Mouse (Mus musculus) forebrain, embryonic 16.5 days (tissue): ENCODE measurements around the gene Atp6ap1l. TPM values are rescaled to one million over a fixed set of nuclear protein-coding genes. Genes with fewer than 3 reads are reported as not detected.
A peak's percentile ranks its signal among the peaks of the same experiment; 100 is the strongest.
"Not testable (repeated sequence)": the region's sequence is repeated elsewhere in the genome, so short reads cannot be mapped to it uniquely, and the experiment has no call there.

Source experiments
- ATAC-seq: fragments of 200-750 bp; cut with Nextera tagmentation; 2 replicates; pipeline ENCODE4 v1.8.0; 2017; ENCODE audit warnings: mild to moderate bottlenecking, moderate library complexity
- H3K27ac ChIP-seq: fragments of 300-500 bp; sonication (generic); 2 replicates; pipeline ENCODE4 v1.5.1; 2014; ENCODE audit warnings: low read length, control low read depth
- H3K27me3 ChIP-seq: fragments of 300-500 bp; sonication (generic); replicated peaks from 2 replicates; pipeline ENCODE4 v1.6.1; 2014; ENCODE audit warnings: low read length; ENCODE audit not compliant: control insufficient read depth, insufficient read depth
- H3K36me3 ChIP-seq: fragments of 300-500 bp; sonication (generic); 2 replicates; pipeline ENCODE4 v1.6.1; 2014; ENCODE audit not compliant: control insufficient read depth, insufficient read depth
- H3K4me1 ChIP-seq: fragments of 300-500 bp; sonication (generic); replicated peaks from 2 replicates; pipeline ENCODE4 v1.6.1; 2014; ENCODE audit warnings: low read length; ENCODE audit not compliant: control insufficient read depth, insufficient read depth
- H3K4me2 ChIP-seq: fragments of 300-500 bp; sonication (generic); 2 replicates; pipeline ENCODE4 v1.6.1; 2014; ENCODE audit warnings: mild to moderate bottlenecking, low read length, control low read depth
- H3K4me3 ChIP-seq: fragments of 300-500 bp; sonication (generic); replicated peaks from 2 replicates; pipeline ENCODE4 v1.5.1; 2014; ENCODE audit warnings: mild to moderate bottlenecking, low read length, control low read depth
- H3K9ac ChIP-seq: fragments of 300-500 bp; sonication (generic); replicated peaks from 2 replicates; pipeline ENCODE4 v1.6.1; 2014; ENCODE audit warnings: low read depth, low read length, control low read depth
- H3K9me3 ChIP-seq: fragments of 300-500 bp; sonication (generic); 2 replicates; pipeline ENCODE4 v1.6.1; 2016; ENCODE audit warnings: low read length; ENCODE audit not compliant: control insufficient read depth
- WGBS: fragments of 180-500 bp; shearing (Covaris S2); extraction: QIAGEN DNeasy Blood & Tissue Kit; methylation state at CpG from one replicate; pipeline ENCODE4 v1.1.7; 2014; 5-methylcytosine and 5-hydroxymethylcytosine counted together
- polyA plus RNA-seq: library from polyadenylated mRNA; unstranded; fragments of >200 nt; fragmentation: Nextera tagmentation; extraction: Ambion mirVana; gene quantifications from 2 replicates; pipeline ENCODE4 v1.2.1, GENCODE M21; 2015

Gene Atp6ap1l
- 4.2 and 4.3 TPM in 2 replicates for polyA plus RNA-seq

GRCm38 (mm10) chr13:90905176-90905575, at the start of gene Atp6ap1l:
TSS of gene Atp6ap1l (minus strand) at chr13:90905355.
- ATAC-seq, result peak; percentile 25; the same call in 1 of the 2 replicates
- no peak within 1 kb of the TSS for H3K4me2 ChIP-seq
- no peaks in the 10 kb centered on the region for H3K9me3 ChIP-seq
- WGBS, result 85% methylated on average over 5 of the region's 5 CpGs
- H3K36me3 ChIP-seq, result no peaks in the 10 kb centered on the region
- H3K27ac ChIP-seq, result no peak within 1 kb of the TSS
- H3K4me1 ChIP-seq, result no peaks in the 10 kb centered on the region
- H3K4me3 ChIP-seq, result no peak within 1 kb of the TSS
- no peaks in the 10 kb centered on the region for H3K27me3 ChIP-seq
- H3K9ac ChIP-seq, result no peak within 1 kb of the TSS

DNA sequence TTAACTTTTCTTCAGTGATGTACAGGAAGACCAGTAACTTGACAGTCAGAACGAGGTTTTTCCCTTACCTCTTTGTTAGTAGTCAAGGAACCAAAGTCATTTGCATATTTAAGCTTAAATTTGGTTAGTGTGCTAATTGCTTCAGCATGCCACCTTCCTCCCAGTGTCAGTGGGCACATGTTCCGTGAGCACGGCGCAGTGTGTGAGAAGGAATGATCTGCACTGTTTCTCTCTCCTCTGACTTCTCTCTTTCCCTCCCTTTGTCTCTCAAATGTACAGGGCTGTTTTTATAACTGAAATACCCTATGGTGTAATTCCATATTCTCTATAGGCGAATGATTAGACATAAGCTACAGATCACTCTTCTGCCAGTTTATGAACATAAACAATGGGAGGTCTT, 34.4 kb upstream of the Atp6ap1l start:
- Histone ChIP-seq H3K9me3 (no peaks in the 10 kb centered on the region), H3K4me2 (no peak overlapping the region), H3K27ac (no peak overlapping the region), H3K36me3 (no peaks in the 10 kb centered on the region), H3K4me1 (no peaks in the 10 kb centered on the region), H3K27me3 (no peaks in the 10 kb centered on the region), H3K9ac (no peak overlapping the region), H3K4me3 (no peak overlapping the region)
- ATAC-seq, result no peak
- 59% methylated on average over 5 of the region's 5 CpGs for WGBS

GRCm38 (mm10) chr13:90939192-90939591, 34.0 kb upstream of the Atp6ap1l start:
- no peaks in the 10 kb centered on the region for H3K36me3 ChIP-seq
- H3K4me2 ChIP-seq, result no peak overlapping the region
- no peak overlapping the region for H3K9ac ChIP-seq
- no peaks in the 10 kb centered on the region for H3K9me3 ChIP-seq
- no peak overlapping the region for H3K27ac ChIP-seq
- H3K4me1 ChIP-seq, result no peaks in the 10 kb centered on the region
- WGBS, result 67% methylated on average over 6 of the region's 6 CpGs
- ATAC-seq, result no peak
- H3K27me3 ChIP-seq, result no peaks in the 10 kb centered on the region
- no peak overlapping the region for H3K4me3 ChIP-seq

DNA sequence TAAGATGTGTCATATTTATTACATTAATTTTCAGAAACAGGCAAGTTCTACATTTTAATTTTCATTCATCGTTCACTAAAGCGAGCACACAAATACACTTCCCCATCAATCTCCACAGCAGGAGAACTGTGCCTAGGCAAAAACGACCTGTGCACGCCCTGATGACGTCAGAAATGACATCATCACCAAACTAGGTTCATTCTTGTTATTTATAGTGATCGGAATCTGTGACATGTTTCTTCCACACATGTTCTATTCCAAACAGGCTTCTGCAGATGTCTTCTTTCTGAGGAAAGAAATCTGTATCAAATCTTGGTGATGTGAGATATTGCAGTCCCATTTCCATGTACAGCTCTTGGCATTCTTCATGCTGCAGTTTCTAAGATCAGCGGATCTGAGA, 30.7 kb upstream of the Atp6ap1l start:
- 84% methylated on average over 7 of the region's 7 CpGs for WGBS
- no peak for ATAC-seq
- H3K4me1 ChIP-seq, result no peaks in the 10 kb centered on the region

GRCm38 (mm10) chr13:90933256-90933655, 28.1 kb upstream of the Atp6ap1l start:
- no peak overlapping the region for H3K27ac ChIP-seq
- no peak for ATAC-seq
- 46% methylated on average over 3 of the region's 3 CpGs for WGBS
- H3K4me1 ChIP-seq, result no peaks in the 10 kb centered on the region
- no peaks in the 10 kb centered on the region; the same call in 1 of the 2 replicates for H3K36me3 ChIP-seq
- H3K4me2 ChIP-seq, result no peak overlapping the region
- H3K9ac ChIP-seq, result no peak overlapping the region
- H3K4me3 ChIP-seq, result no peak overlapping the region
- no peaks in the 10 kb centered on the region for H3K9me3 ChIP-seq
- H3K27me3 ChIP-seq, result no peaks in the 10 kb centered on the region

More for the DNA sequence above, 30.7 kb upstream of the Atp6ap1l start:
- Histone ChIP-seq H3K4me2 (no peak overlapping the region), H3K9ac (no peak overlapping the region), H3K27ac (no peak overlapping the region), H3K9me3 (no peaks in the 10 kb centered on the region), H3K4me3 (no peak overlapping the region), H3K36me3 (no peaks in the 10 kb centered on the region), H3K27me3 (no peaks in the 10 kb centered on the region)

GRCm38 (mm10) chr13:90929847-90930246, 24.7 kb upstream of the Atp6ap1l start:
- Histone ChIP-seq H3K4me2 (no peak overlapping the region), H3K27ac (no peak overlapping the region), H3K27me3 (no peaks in the 10 kb centered on the region), H3K9me3 (no peaks in the 10 kb centered on the region), H3K9ac (no peak overlapping the region), H3K36me3 (peaks cover 10% of the 10 kb centered on the region), H3K4me3 (no peak overlapping the region), H3K4me1 (no peaks in the 10 kb centered on the region)
- 22% methylated on average over 5 of the region's 5 CpGs for WGBS
- ATAC-seq, result peak; percentile 73

- H3K4me1 ChIP-seq, H3K4me3 ChIP-seq, H3K9me3 ChIP-seq, H3K27me3 ChIP-seq, H3K9ac ChIP-seq, H3K27ac ChIP-seq, ATAC-seq, H3K4me2 ChIP-seq: not testable (repeated sequence)
- peaks cover 12% of the 10 kb centered on the region for H3K36me3 ChIP-seq
- WGBS, result 92% methylated on average over 10 of the region's 10 CpGs
Observed at GRCm38 (mm10) chr13:90928266-90928665, 23.1 kb upstream of the Atp6ap1l start.

GRCm38 (mm10) chr13:90926938-90927633, 21.9 kb upstream of the Atp6ap1l start:
- H3K9me3 ChIP-seq, result no peaks in the 10 kb centered on the region
- no peak for ATAC-seq

GRCm38 (mm10) chr13:90926125-90926765, 21.1 kb upstream of the Atp6ap1l start:
- Histone ChIP-seq H3K4me2 (no peak overlapping the region), H3K4me3 (no peak overlapping the region), H3K9me3 (no peaks in the 10 kb centered on the region), H3K27me3 (no peaks in the 10 kb centered on the region), H3K36me3 (peaks cover 12% of the 10 kb centered on the region), H3K9ac (no peak overlapping the region), H3K27ac (no peak overlapping the region), H3K4me1 (peaks cover 6% of the 10 kb centered on the region; the same call in 1 of the 2 replicates)
- ATAC-seq, result no peak
- 81% methylated on average over 7 of the region's 7 CpGs for WGBS

More at GRCm38 (mm10) chr13:90926938-90927633, 21.9 kb upstream of the Atp6ap1l start:
- Histone ChIP-seq H3K4me2 (no peak overlapping the region), H3K27ac (no peak overlapping the region), H3K9ac (no peak overlapping the region), H3K4me3 (no peak overlapping the region), H3K36me3 (peaks cover 12% of the 10 kb centered on the region), H3K27me3 (no peaks in the 10 kb centered on the region), H3K4me1 (peaks cover 6% of the 10 kb centered on the region; the same call in 1 of the 2 replicates)
- 71% methylated on average over 5 of the region's 5 CpGs for WGBS
